Mouse (Mus musculus) CH12.LX (cell line): ENCODE results near the gene Lrrc4. TPM values are rescaled to one million over a fixed set of nuclear protein-coding genes. Genes with fewer than 3 reads are reported as not detected.

Source experiments
- DNase-seq: peaks from one replicate; pipeline ENCODE4 v3.0.0-alpha.2; 2013; ENCODE audit errors: extremely low read depth
- H3K27ac ChIP-seq: 2 replicates; pipeline ENCODE4 v1.5.1; 2012; ENCODE audit warnings: low read depth, mild to moderate bottlenecking, control low read depth, moderate library complexity; ENCODE audit not compliant: insufficient read depth
- H3K27me3 ChIP-seq: replicated peaks from 2 replicates; pipeline ENCODE3; 2012; ENCODE audit warnings: inconsistent platforms
- H3K36me3 ChIP-seq, 2 experiments: replicated peaks in 1 of 2; 2 replicates each; pipeline versions ENCODE3 to v1.6.1; 2012; ENCODE audit warnings: inconsistent platforms in 1 of 2, low read length in 1 of 2, mild to moderate bottlenecking in 1 of 2, mixed read lengths in 1 of 2, moderate library complexity in 1 of 2; ENCODE audit not compliant: control insufficient read depth in 1 of 2, insufficient read depth in 1 of 2
- H3K4me1 ChIP-seq, 2 experiments: 2 replicates each; pipeline ENCODE4 v1.6.1; 2012; ENCODE audit warnings: inconsistent platforms in 1 of 2, moderate library complexity in 1 of 2; ENCODE audit not compliant: insufficient read depth in 2 of 2, control insufficient read depth in 1 of 2
- H3K4me2 ChIP-seq: 2 replicates; pipeline ENCODE4 v1.6.1; 2012; ENCODE audit warnings: low read depth, mild to moderate bottlenecking, control low read depth; ENCODE audit not compliant: poor library complexity, insufficient read depth, severe bottlenecking
- H3K4me3 ChIP-seq, 3 experiments: fragments of 150-350 bp in 1 of 3; sonication (generic) in 1 of 3; replicated peaks in 1 of 3; 2 replicates each; pipeline versions ENCODE3 to v1.5.1; 2011 to 2012; ENCODE audit warnings: low read depth in 2 of 3, low read length in 2 of 3, mild to moderate bottlenecking in 2 of 3, moderate library complexity in 2 of 3, control low read depth in 1 of 3, improper control_type of control experiment in 1 of 3, inconsistent platforms in 1 of 3, mixed read lengths in 1 of 3; ENCODE audit not compliant: poor library complexity in 1 of 3
- H3K79me2 ChIP-seq: replicated peaks from 2 replicates; pipeline ENCODE4 v1.6.1; 2012; ENCODE audit warnings: mild to moderate bottlenecking, moderate library complexity; ENCODE audit not compliant: control insufficient read depth, poor library complexity, insufficient read depth, severe bottlenecking; ENCODE audit errors: extremely low read depth
- H3K9ac ChIP-seq: 2 replicates; pipeline ENCODE4 v1.6.1; 2012; ENCODE audit warnings: low read depth, mild to moderate bottlenecking, control low read depth, moderate library complexity; ENCODE audit not compliant: insufficient read depth
- H3K9me3 ChIP-seq: replicated peaks from 2 replicates; pipeline ENCODE3; 2012; ENCODE audit warnings: low read length, inconsistent platforms, mixed read lengths
- CHD1 ChIP-seq: IDR thresholded peaks from 2 replicates; pipeline ENCODE4 v1.6.1; 2012; ENCODE audit warnings: low read depth, low read length, improper control_type of control experiment, inconsistent platforms
- CHD2 ChIP-seq: IDR thresholded peaks from 2 replicates; pipeline ENCODE4 v1.6.1; 2011; ENCODE audit warnings: low read length, improper control_type of control experiment
- E2F4 ChIP-seq: IDR thresholded peaks from 2 replicates; pipeline ENCODE4 v1.6.1; 2011; ENCODE audit warnings: low read depth, low read length, improper control_type of control experiment; ENCODE audit not compliant: insufficient replicate concordance
- EP300 ChIP-seq: IDR thresholded peaks from 2 replicates; pipeline ENCODE4 v1.6.1; 2011; ENCODE audit warnings: low read length, improper control_type of control experiment
- ETS1 ChIP-seq: conservative IDR thresholded peaks from 2 replicates; pipeline ENCODE4 v1.6.1; 2012; ENCODE audit warnings: low read depth, mild to moderate bottlenecking, inconsistent platforms, low read length, improper control_type of control experiment, moderate library complexity
- GABPA ChIP-seq: IDR thresholded peaks from 2 replicates; pipeline ENCODE4 v1.6.1; 2012; ENCODE audit warnings: low read depth, low read length, improper control_type of control experiment, inconsistent platforms; ENCODE audit not compliant: insufficient replicate concordance
- JUND ChIP-seq: conservative IDR thresholded peaks from 2 replicates; pipeline ENCODE4 v1.6.1; 2011; ENCODE audit warnings: low read depth, low read length, improper control_type of control experiment
- KAT2A ChIP-seq: IDR thresholded peaks from 2 replicates; pipeline ENCODE4 v1.6.1; 2012; ENCODE audit warnings: low read length, improper control_type of control experiment, inconsistent platforms; ENCODE audit not compliant: insufficient replicate concordance
- MAX ChIP-seq: IDR thresholded peaks from 2 replicates; pipeline ENCODE4 v1.6.1; 2011; ENCODE audit warnings: low read length, improper control_type of control experiment
- MAZ ChIP-seq: IDR thresholded peaks from 2 replicates; pipeline ENCODE4 v1.6.1; 2012; ENCODE audit warnings: low read depth, mild to moderate bottlenecking, inconsistent platforms, low read length, improper control_type of control experiment, moderate library complexity
- MEF2A ChIP-seq: IDR thresholded peaks from 2 replicates; pipeline ENCODE4 v1.6.1; 2014; ENCODE audit warnings: low read depth, mild to moderate bottlenecking, inconsistent platforms, low read length, improper control_type of control experiment, borderline replicate concordance
- MYC ChIP-seq: IDR thresholded peaks from 2 replicates; pipeline ENCODE4 v1.6.1; 2011; ENCODE audit warnings: low read depth, mild to moderate bottlenecking, improper control_type of control experiment, low read length
- NELFE ChIP-seq: IDR thresholded peaks from 2 replicates; pipeline ENCODE4 v1.6.1; 2011; ENCODE audit warnings: low read depth, low read length, improper control_type of control experiment
- PAX5 ChIP-seq: IDR thresholded peaks from 2 replicates; pipeline ENCODE4 v1.6.1; 2012; ENCODE audit warnings: low read length, inconsistent platforms, mixed read lengths
- POLR2AphosphoS2 ChIP-seq: IDR thresholded peaks from 2 replicates; pipeline ENCODE4 v1.6.1; 2011; ENCODE audit warnings: low read depth, low read length, improper control_type of control experiment
- SIN3A ChIP-seq: IDR thresholded peaks from 2 replicates; pipeline ENCODE4 v1.6.1; 2012; ENCODE audit warnings: low read length, improper control_type of control experiment, inconsistent platforms
- TBP ChIP-seq: conservative IDR thresholded peaks from 2 replicates; pipeline ENCODE4 v1.6.1; 2011; ENCODE audit warnings: low read depth, low read length, improper control_type of control experiment
- UBTF ChIP-seq: IDR thresholded peaks from 2 replicates; pipeline ENCODE4 v1.6.1; 2012; ENCODE audit warnings: low read depth, mild to moderate bottlenecking, inconsistent platforms, low read length, improper control_type of control experiment, moderate library complexity
- USF1 ChIP-seq: IDR thresholded peaks from 2 replicates; pipeline ENCODE4 v1.6.1; 2014; ENCODE audit warnings: low read depth, mild to moderate bottlenecking, inconsistent platforms, low read length, improper control_type of control experiment
- USF2 ChIP-seq: conservative IDR thresholded peaks from 2 replicates; pipeline ENCODE4 v1.6.1; 2011; ENCODE audit warnings: low read depth, low read length, improper control_type of control experiment
- ZC3H11A ChIP-seq: IDR thresholded peaks from 2 replicates; pipeline ENCODE4 v1.6.1; 2012; ENCODE audit warnings: low read depth, mild to moderate bottlenecking, inconsistent platforms, low read length, improper control_type of control experiment
- ZKSCAN1 ChIP-seq: IDR thresholded peaks from 2 replicates; pipeline ENCODE4 v1.6.1; 2012; ENCODE audit warnings: low read depth, inconsistent platforms, low read length, improper control_type of control experiment, borderline replicate concordance
- ZMIZ1 ChIP-seq: IDR thresholded peaks from 2 replicates; pipeline ENCODE4 v1.6.1; 2012; ENCODE audit warnings: low read depth, mild to moderate bottlenecking, inconsistent platforms, low read length, improper control_type of control experiment
- ZNF384 ChIP-seq: IDR thresholded peaks from 2 replicates; pipeline ENCODE4 v1.6.1; 2012; ENCODE audit warnings: low read depth, low read length, improper control_type of control experiment, inconsistent platforms
- dilution Hi-C: fragments of 300-500 bp; cut with MboI; formaldehyde crosslinking; loops from 2 replicates; pipeline ENCODE4 v1.14.3; 2020; ENCODE audit warnings: low sequenced_read_pairs; ENCODE audit not compliant: extremely low pct_unique_long_range_greater_than_20kb, extremely low pct_ligation_motif_present
- in situ Hi-C: fragments of 300-500 bp; cut with MboI; formaldehyde crosslinking; loops from 3 replicates; pipeline ENCODE4 v1.14.3; 2019; ENCODE audit warnings: low sequenced_read_pairs, low pct_ligation_motif_present, low pct_unique_long_range_greater_than_20kb, mixed read lengths
- polyA plus RNA-seq: library from polyadenylated mRNA; unstranded; fragments of >175 nt; gene quantifications from 2 replicates; pipeline ENCODE4 v1.2.1, GENCODE M21; 2012; ENCODE audit warnings: low read depth; ENCODE audit not compliant: insufficient read length
- total RNA-seq, 2 experiments: library from RNA; depleted of rRNA; stranded (reverse); fragments of 300-350 nt in 1 of 2; fragments of >200 nt in 1 of 2; gene quantifications; 2 replicates each; pipeline ENCODE4 v1.2.3; 2012 to 2014

Lrrc4 gene
- total and polyA plus RNA-seq, 3 experiments, result 0.09 to 0.55 TPM; not detected in 1

DNA sequence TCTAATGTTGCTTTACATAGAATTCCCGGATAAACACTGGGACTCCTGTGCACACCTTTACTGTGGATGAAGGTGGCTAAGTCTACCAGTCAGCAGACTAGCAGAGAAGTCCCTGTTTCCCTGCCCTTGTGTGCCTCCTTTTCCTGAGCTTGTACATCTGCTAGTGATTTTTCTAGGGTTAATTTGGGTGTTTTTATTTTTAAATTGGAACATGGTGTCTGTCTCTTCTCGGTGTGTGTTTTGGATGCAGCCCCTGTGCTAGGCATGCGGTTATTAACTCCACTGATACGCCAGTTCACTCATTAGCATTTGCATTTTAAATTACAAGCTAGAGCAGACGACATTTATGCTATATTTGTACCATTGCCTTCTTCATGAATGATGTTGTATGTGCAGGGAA is 77.9 kb downstream of the Lrrc4 start:
- Histone ChIP-seq H3K27me3 (no peaks in the 10 kb centered on the region), H3K9me3 (no peaks in the 10 kb centered on the region)
- TF ChIP-seq MAX, result no peak
- TF ChIP-seq E2F4, result no peak
- no peak for TF ChIP-seq SIN3A
- no peak for TF ChIP-seq ETS1
- TF ChIP-seq PAX5, result no peak
- no peak for TF ChIP-seq TBP
- no peak for TF ChIP-seq MAZ
- TF ChIP-seq, all 38 proteins: peak for 0
- dilution Hi-C loops, result no loop called here
- H3K4me2 ChIP-seq, result no peak overlapping the region
- no peak for DNase-seq
- H3K9ac ChIP-seq, result no peak overlapping the region
- H3K79me2 ChIP-seq, result no peaks in the 10 kb centered on the region
- H3K4me1 ChIP-seq, result no peaks in the 10 kb centered on the region
- in situ Hi-C loops, result no loop called here
- peaks cover 35 to 93% of the 10 kb centered on the region in 2 experiments for H3K36me3 ChIP-seq
- no peak overlapping the region for H3K27ac ChIP-seq
- H3K4me3 ChIP-seq, result no peak overlapping the region

DNA sequence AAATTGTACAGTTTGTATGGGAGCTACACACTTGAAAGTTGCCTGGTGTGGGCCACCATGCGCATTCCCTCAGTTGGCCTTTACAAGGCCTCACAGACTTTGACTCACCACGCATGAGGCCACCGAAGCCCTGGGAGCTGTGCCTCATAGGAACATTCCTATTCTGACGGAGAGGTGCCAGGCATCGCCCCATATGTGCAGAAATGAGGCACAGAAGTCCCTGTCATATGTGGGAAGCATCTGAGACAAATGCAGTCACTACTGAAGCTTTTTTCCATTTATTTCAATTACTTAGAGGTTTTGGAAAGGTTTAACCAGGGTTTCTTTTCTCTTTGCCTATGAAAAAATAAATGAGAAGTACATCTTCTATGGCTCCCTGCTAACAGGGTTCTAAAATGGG is 78.3 kb downstream of the Lrrc4 start:
- Histone ChIP-seq H3K27me3 (no peaks in the 10 kb centered on the region), H3K4me1 (no peaks in the 10 kb centered on the region), H3K4me2 (no peak overlapping the region), H3K36me3 (peaks cover 37 to 94% of the 10 kb centered on the region in 2 experiments), H3K27ac (no peak overlapping the region), H3K79me2 (no peaks in the 10 kb centered on the region), H3K4me3 (no peak overlapping the region), H3K9ac (no peak overlapping the region), H3K9me3 (no peaks in the 10 kb centered on the region)
- in situ Hi-C loops (no loop called here), dilution Hi-C loops (no loop called here)
- TF ChIP-seq CHD1 (no peak), ZMIZ1 (no peak), KAT2A (no peak), SIN3A (no peak), JUND (no peak), PAX5 (no peak), MYC (no peak), MEF2A (no peak), NELFE (no peak), USF1 (no peak), ZC3H11A (no peak), UBTF (no peak), MAX (no peak), EP300 (no peak), ZKSCAN1 (no peak), USF2 (no peak), GABPA (no peak), POLR2AphosphoS2 (no peak), CHD2 (no peak), ZNF384 (no peak)
- DNase-seq, result no peak
